ENCODE assay signal across 8 mouse cellular contexts in the genomic region with DNA sequence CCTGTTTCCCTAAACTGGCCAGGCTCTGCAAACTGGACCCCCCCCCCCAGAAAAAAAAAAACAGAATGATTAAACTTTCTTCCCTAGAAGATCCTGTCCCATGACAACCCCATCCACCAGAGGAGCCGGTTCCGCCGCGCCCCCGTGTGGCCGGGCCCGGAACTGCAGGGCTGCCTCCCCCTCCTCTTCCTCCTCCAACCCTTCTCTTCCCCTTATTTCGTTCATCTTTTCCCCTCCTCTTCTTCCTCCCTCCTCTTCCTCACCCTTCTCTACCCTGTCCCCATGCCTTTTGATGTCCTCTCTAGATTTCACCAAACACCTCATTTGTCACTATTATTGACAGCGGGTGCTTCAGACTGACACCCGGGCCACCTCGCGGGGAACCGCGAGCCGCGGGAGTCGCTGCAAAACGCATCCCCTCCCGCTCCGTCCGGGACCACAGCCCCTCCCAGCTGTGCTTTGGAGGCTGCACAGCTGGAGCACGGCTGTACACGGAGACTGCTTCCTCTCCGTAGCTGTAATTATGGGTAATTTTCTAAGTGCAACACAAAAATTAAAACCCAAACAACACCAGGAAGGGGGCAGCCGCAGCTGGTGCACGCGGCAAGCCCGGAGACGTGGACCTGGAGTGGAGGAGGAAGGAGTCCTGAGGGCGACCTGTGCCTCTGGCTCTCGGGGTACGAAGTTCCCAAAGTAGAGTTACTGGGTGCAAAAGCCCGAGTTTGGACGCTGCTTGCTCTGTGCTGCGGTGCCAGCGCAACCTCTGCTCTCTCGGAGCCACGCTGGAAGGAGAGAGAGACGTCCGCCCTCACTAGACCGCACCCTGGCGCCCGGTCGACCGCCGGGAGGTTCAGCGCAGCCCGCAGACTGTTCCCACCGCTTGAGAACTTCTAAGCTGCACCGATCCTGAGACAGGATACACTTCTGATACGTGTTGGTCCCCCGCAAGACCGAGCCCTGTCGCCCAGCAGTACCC. TPM values are rescaled to one million over a fixed set of nuclear protein-coding genes. Genes with fewer than 3 reads are reported as not detected.
A peak's percentile ranks its signal among the peaks of the same experiment; 100 is the strongest.
DNase-seq lines count a peak whose midpoint lies in the region; ATAC-seq and TF ChIP-seq lines count a peak whose summit lies in the region.

No protein-coding gene starts in this region.

- TF ChIP-seq CTCF in stomach, postnatal 0 days (IDR thresholded peaks at IDR 0.05; ENCODE audit: low read depth): peak; percentile 87

- H3K4me2 ChIP-seq in intestine, embryonic 14.5 days (ENCODE audit: low read length): peak overlapping the region; percentile 98
- H3K4me2 ChIP-seq in midbrain, embryonic 15.5 days: peak overlapping the region; percentile 86
- H3K4me2 ChIP-seq in stomach, postnatal 0 days (replicated peaks; ENCODE audit: low read depth): peak overlapping the region; percentile 94

- H3K27ac ChIP-seq in intestine, embryonic 14.5 days (ENCODE audit: low read depth): peak overlapping the region; percentile 100
- peak overlapping the region; percentile 79 for H3K27ac ChIP-seq in midbrain, embryonic 15.5 days
- peak overlapping the region; percentile 97 for H3K27ac ChIP-seq in stomach, postnatal 0 days (replicated peaks)

- no peak for TF ChIP-seq EP300 in stomach, postnatal 0 days (optimal IDR thresholded peaks at IDR 0.05)

- no peaks in the 10 kb centered on the region for H3K27me3 ChIP-seq in intestine, embryonic 14.5 days (replicated peaks; ENCODE audit: control insufficient read depth, insufficient read depth, low read length)
- H3K27me3 ChIP-seq in midbrain, embryonic 15.5 days (replicated peaks): no peaks in the 10 kb centered on the region
- H3K27me3 ChIP-seq in stomach, postnatal 0 days (ENCODE audit: control insufficient read depth, insufficient read depth, low read length): no peaks in the 10 kb centered on the region

- no peaks in the 10 kb centered on the region for H3K9me3 ChIP-seq in intestine, embryonic 14.5 days (ENCODE audit: control insufficient read depth, low read length)
- no peaks in the 10 kb centered on the region for H3K9me3 ChIP-seq in midbrain, embryonic 15.5 days
- H3K9me3 ChIP-seq in stomach, postnatal 0 days (ENCODE audit: control insufficient read depth, low read length): no peaks in the 10 kb centered on the region

- no peaks in the 10 kb centered on the region for H3K36me3 ChIP-seq in intestine, embryonic 14.5 days (ENCODE audit: control insufficient read depth, insufficient read depth, low read length)
- no peaks in the 10 kb centered on the region for H3K36me3 ChIP-seq in midbrain, embryonic 15.5 days (replicated peaks)
- H3K36me3 ChIP-seq in stomach, postnatal 0 days (ENCODE audit: control insufficient read depth, insufficient read depth, low read length): no peaks in the 10 kb centered on the region

- H3K4me1 ChIP-seq in intestine, embryonic 14.5 days (replicated peaks; ENCODE audit: control insufficient read depth, insufficient read depth, low read length): peaks cover 32% of the 10 kb centered on the region
- H3K4me1 ChIP-seq in midbrain, embryonic 15.5 days: peaks cover 52% of the 10 kb centered on the region
- peaks cover 3% of the 10 kb centered on the region for H3K4me1 ChIP-seq in stomach, postnatal 0 days (replicated peaks; ENCODE audit: control insufficient read depth, insufficient read depth)

- under 1% methylated on average over 54 of the region's 54 CpGs for WGBS in intestine, embryonic 14.5 days
- WGBS in midbrain, embryonic 15.5 days: under 1% methylated on average over 54 of the region's 54 CpGs
- under 1% methylated on average over 54 of the region's 54 CpGs for WGBS in stomach, postnatal 0 days

- peak overlapping the region; percentile 48 for H3K4me3 ChIP-seq in intestine, embryonic 14.5 days (ENCODE audit: low read depth, low read length)
- H3K4me3 ChIP-seq in midbrain, embryonic 15.5 days: peak overlapping the region; percentile 76
- H3K4me3 ChIP-seq in stomach, postnatal 0 days (ENCODE audit: low read depth, low read length): peak overlapping the region; percentile 75

- H3K9ac ChIP-seq in intestine, embryonic 14.5 days (ENCODE audit: low read length): peak overlapping the region; percentile 55
- H3K9ac ChIP-seq in midbrain, embryonic 15.5 days: peak overlapping the region; percentile 39; the same call in 1 of the 2 replicates
- H3K9ac ChIP-seq in stomach, postnatal 0 days (ENCODE audit: low read length): peak overlapping the region; percentile 60

- DNase-seq in right cerebral cortex, postnatal 25 days: peak; percentile 73
- DNase-seq in right cerebral cortex, postnatal 36 days (ENCODE audit: low spot score in 2 of 2): no peak
- peak; percentile 74 for DNase-seq in embryo, embryonic 10 days (ENCODE audit: low spot score)
- DNase-seq in gastrocnemius, postnatal 4 days (ENCODE audit: low spot score in 2 of 2): peak; percentile 86 to 94
- peak; percentile 94 for DNase-seq in intestine, embryonic 14.5 days (ENCODE audit: low spot score)
- peak; percentile 90 for DNase-seq in liver
- peak; percentile 87 for DNase-seq in stomach, postnatal 0 days (ENCODE audit: low spot score)

- ATAC-seq in intestine, embryonic 14.5 days (replicated peaks; ENCODE audit: low FRiP score, low TSS enrichment, low read depth): no peak; the same call in 1 of the 2 replicates
- 0 out of 2 replicates have a peak, but pooled peaks have one; percentile 5 for ATAC-seq in midbrain, embryonic 15.5 days (replicated peaks)
- 0 out of 2 replicates have a peak, but pooled peaks have one; percentile 8 for ATAC-seq in stomach, postnatal 0 days (ENCODE audit: low FRiP score, low TSS enrichment)

RNA-seq across cellular contexts. Expression of a gene that starts 2.4 kb away (rescaled TPM):
- total RNA-seq in gastrocnemius, postnatal 4 days (2021): 10 to 100 TPM; 49.6 to 60.7 TPM
- 124 and 125 TPM in 2 replicates for polyA plus RNA-seq in intestine, embryonic 14.5 days (2014; fragmentation: Nextera tagmentation; extraction: Ambion mirVana)
- 175 and 189 TPM in 2 replicates for polyA plus RNA-seq in midbrain, embryonic 15.5 days (2015; fragmentation: Nextera tagmentation; extraction: Ambion mirVana)
- polyA plus RNA-seq in stomach, postnatal 0 days (2015; fragmentation: Nextera tagmentation; extraction: Ambion mirVana): 66.7 and 83.8 TPM in 2 replicates

RNA-seq across cellular contexts. Expression of a gene that starts 4.9 kb away (rescaled TPM):
- total RNA-seq in gastrocnemius, postnatal 4 days (2021): 1 to 10 TPM; 2.5 to 3.2 TPM
- 1.2 and 2.0 TPM in 2 replicates for polyA plus RNA-seq in intestine, embryonic 14.5 days (2014; fragmentation: Nextera tagmentation; extraction: Ambion mirVana)
- polyA plus RNA-seq in midbrain, embryonic 15.5 days (2015; fragmentation: Nextera tagmentation; extraction: Ambion mirVana): 1.2 and 1.6 TPM in 2 replicates
- 2.3 and 2.7 TPM in 2 replicates for polyA plus RNA-seq in stomach, postnatal 0 days (2015; fragmentation: Nextera tagmentation; extraction: Ambion mirVana)

RNA-seq across cellular contexts. Expression of a gene that starts 16.9 kb away (rescaled TPM):
- 10 to 100 TPM; 22.8 to 31.3 TPM for total RNA-seq in gastrocnemius, postnatal 4 days (2021)
- 86.8 and 106 TPM in 2 replicates for polyA plus RNA-seq in intestine, embryonic 14.5 days (2014; fragmentation: Nextera tagmentation; extraction: Ambion mirVana)
- polyA plus RNA-seq in midbrain, embryonic 15.5 days (2015; fragmentation: Nextera tagmentation; extraction: Ambion mirVana): 175 and 176 TPM in 2 replicates
- polyA plus RNA-seq in stomach, postnatal 0 days (2015; fragmentation: Nextera tagmentation; extraction: Ambion mirVana): 37.4 and 39.3 TPM in 2 replicates

RNA-seq across cellular contexts. Expression of a gene that starts 21.2 kb away (rescaled TPM):
- under 1 TPM; 0.32 to 0.39 TPM for total RNA-seq in gastrocnemius, postnatal 4 days (2021)
- 0.55 and 1.1 TPM in 2 replicates for polyA plus RNA-seq in intestine, embryonic 14.5 days (2014; fragmentation: Nextera tagmentation; extraction: Ambion mirVana)
- polyA plus RNA-seq in midbrain, embryonic 15.5 days (2015; fragmentation: Nextera tagmentation; extraction: Ambion mirVana): 0.13 and 0.19 TPM in 2 replicates
- 0.30 and 0.33 TPM in 2 replicates for polyA plus RNA-seq in stomach, postnatal 0 days (2015; fragmentation: Nextera tagmentation; extraction: Ambion mirVana)

RNA-seq across cellular contexts. Expression of a gene that starts 49.1 kb away (rescaled TPM):
- 10 to 100 TPM; 41.4 to 47.0 TPM for total RNA-seq in gastrocnemius, postnatal 4 days (2021)
- 65.5 and 65.9 TPM in 2 replicates for polyA plus RNA-seq in intestine, embryonic 14.5 days (2014; fragmentation: Nextera tagmentation; extraction: Ambion mirVana)
- 70.1 and 74.5 TPM in 2 replicates for polyA plus RNA-seq in midbrain, embryonic 15.5 days (2015; fragmentation: Nextera tagmentation; extraction: Ambion mirVana)
- polyA plus RNA-seq in stomach, postnatal 0 days (2015; fragmentation: Nextera tagmentation; extraction: Ambion mirVana): 23.3 and 25.2 TPM in 2 replicates

Comparison
In these comparisons a context has a peak if more than half of its experiments do, and no peak if none do; other contexts are left out.
1. DNase-seq: peak in right cerebral cortex, postnatal 25 days (single experiment), embryo, embryonic 10 days (single experiment), gastrocnemius, postnatal 4 days (2 of 2), intestine, embryonic 14.5 days (single experiment), liver (single experiment) and stomach, postnatal 0 days (single experiment); none in right cerebral cortex, postnatal 36 days (0 of 2).
2. Peak in every context shown above with its lines, with median percentiles within 50 percentile points of each other: H3K27ac ChIP-seq, H3K4me2 ChIP-seq, H3K4me3 ChIP-seq and H3K9ac ChIP-seq.